Mouse (Mus musculus): ENCODE measurements around the gene Eps15l1. TPM values are rescaled to one million over a fixed set of nuclear protein-coding genes. Genes with fewer than 3 reads are reported as not detected.
A peak's percentile ranks its signal among the peaks of the same experiment; 100 is the strongest.

Gene Eps15l1
- 10 to 100 TPM; 43.2 to 52.4 TPM for polyA plus RNA-seq (2017; shearing (Covaris generic))

GRCm38 (mm10) chr8:72421362-72422335, at the start of gene Eps15l1:
Eps15l1 (minus strand) TSS chr8:72421460.
- peak; percentile 99 for ATAC-seq

DNA sequence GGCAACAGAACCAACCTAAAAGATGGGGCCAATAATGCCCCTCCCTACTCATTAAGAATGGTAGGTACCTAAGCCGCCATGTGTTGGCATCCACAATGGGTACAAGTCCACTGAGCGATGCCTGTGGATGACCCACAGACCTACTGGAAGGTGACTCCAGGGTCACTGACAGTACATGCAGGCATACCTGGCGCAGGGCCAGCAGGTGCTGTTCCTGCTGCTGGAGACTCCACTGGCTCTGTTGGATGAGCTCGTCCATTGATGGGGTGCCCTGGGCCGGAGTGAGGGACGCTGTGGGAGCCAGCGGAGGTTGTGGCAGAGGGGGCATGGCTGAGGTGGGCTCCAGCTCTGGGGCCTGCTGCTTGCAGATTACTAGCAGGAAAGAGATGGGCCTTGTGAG, 49.4 kb upstream of the Eps15l1 start:
- ATAC-seq: no peak

DNA sequence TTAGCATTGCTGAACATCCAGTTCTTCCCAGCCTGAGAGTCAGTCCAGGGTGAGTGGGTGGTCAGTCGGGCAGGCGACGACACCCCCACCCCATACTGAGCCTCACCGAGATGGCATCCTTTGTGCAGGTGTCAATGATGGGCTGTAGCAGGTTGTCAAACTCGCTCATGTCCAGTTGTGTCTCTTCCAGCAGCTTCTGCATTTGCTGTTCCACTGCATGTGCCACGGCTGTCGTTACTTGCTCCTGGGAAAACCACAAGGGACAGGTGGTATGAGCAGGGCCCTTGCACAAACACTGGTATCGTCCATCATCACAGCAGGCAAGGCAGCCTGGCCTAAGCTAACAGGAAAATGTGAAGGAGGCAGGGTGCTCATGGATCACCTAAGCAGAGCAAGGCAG, 48.7 kb upstream of the Eps15l1 start:
- ATAC-seq: no peak

- ATAC-seq: no peak
Observed at GRCm38 (mm10) chr8:72469243-72469642, 48.0 kb upstream of the Eps15l1 start.

GRCm38 (mm10) chr8:72464211-72464610, 43.0 kb upstream of the Eps15l1 start:
- ATAC-seq: no peak

DNA sequence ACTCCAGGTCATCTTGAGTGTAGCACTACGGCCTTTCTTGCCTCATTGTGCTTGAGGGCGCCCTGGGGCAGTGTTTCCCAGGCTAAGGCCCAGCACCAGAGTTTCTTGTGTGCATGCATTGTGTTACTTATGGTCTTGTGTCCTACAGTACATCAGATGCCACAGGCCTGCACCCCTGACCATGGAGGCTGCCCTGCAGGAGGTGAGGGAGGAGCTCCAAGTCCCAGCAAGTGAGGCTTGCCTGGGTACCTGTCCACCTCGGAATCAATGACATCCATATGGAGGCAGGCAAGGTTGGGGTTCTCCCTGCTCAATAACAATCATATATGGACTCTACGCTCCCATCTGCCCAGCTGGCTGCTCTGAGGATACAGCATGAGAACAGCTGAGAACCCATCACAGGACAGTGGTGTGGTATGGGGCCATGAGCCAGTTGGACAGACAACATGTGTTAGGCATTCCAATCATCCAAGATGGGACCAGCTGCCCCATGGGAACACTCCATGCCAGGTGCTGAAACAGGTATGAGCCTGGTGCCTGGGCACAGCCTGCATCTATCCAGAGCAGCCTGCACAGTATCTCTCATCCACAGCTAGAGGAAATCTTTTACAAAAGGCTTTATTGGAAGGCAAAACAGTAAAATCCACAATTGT, 38.7 kb upstream of the Eps15l1 start:
- ATAC-seq: no peak

DNA sequence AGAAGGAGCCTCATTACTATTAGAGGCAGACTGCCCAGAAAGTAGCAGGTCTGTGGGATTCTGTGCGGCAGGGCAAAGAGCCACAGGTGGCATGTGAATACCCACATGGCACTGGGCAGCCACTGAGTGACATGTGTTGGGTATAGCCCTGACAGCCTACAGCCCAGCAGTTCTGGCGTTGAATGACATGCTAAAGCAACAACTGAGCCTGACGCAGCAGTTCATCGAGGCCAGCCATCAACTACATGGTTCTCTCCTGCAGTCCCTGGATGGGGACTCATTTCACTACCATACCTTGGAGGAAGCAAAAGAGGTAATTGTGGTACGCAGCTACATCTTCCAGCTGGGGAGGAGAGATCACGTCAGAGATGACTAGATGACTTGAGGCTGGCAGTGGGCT, 37.2 kb upstream of the Eps15l1 start:
- no peak for ATAC-seq

DNA sequence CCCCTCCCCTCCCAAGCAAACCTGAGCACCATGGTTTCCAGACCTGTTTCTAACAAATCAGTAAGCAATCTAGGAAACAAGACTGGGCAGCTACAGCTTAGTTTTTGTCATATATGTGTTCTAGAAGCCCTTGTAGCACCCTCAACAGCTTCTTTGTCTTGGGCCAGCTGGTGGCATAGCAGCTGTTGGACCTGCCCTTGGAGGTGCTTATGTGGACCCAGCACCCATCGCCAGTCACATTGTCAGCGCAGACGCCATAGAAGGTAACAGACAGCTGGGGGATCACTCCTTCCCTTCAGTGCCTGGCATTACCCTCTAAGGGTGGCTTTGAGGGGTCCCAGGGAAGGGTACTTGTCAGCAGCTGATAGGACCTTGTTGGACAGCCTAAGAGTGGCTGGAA, 36.5 kb upstream of the Eps15l1 start:
- ATAC-seq: no peak

GRCm38 (mm10) chr8:72455317-72455716, 34.1 kb upstream of the Eps15l1 start:
- ATAC-seq: no peak

- no peak for ATAC-seq
Observed at GRCm38 (mm10) chr8:72453904-72454303, 32.6 kb upstream of the Eps15l1 start.

DNA sequence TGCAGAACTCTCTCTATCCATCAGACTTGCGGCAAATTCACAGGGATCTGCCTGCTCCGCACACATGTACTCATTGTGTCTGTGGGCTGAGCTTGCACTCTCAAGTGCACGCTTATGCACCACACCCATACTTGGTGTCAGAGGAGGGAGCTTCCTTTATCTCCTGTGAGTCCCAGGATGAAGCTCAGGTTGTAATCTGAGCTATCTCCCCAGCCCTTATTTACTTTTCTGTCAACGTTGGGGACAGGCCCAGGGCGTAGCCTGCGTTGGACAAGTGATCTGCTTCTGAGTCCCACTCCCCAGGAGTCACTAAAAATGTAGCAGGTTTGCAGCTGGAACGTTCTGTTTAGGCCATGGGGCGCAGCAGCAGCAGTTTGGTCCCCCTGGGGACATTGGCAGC, 30.3 kb upstream of the Eps15l1 start:
- ATAC-seq: no peak

DNA sequence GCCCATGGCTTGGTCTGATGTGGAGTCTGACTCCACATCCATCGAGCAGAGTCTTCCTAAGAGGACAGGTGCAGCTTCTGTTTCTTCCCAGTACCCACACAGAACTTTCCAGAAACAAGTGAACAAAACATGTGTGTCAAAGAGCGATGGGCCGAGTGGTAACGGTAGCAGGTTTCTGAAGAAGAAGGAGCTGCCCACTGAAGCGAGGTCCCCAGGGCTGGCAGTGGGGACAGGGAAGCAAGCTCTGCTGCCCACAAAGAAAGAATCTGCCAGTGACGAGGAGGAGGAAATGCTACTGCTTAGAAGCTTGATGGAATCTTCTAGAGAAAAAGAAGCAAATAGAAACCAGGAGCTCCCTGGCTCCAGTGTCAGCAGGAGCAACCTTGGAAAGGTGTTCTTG, 23.8 kb upstream of the Eps15l1 start:
- no peak for ATAC-seq

DNA sequence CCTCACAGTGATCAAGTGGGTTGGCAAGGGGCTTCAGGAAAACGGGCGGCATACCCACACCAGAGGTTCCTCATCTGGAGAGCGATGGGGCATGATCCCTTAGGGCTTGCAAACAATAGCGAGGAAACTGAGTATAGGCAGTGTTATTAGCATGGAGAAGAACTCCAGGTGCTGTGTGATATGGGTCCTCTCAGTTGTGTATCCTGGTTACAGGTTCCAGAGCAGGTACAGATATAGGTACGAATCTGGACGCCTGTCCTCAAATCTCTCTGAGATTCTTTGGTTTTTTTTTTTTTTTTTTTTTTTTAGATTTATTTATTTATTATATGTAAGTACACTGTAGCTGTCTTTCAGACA, 22.7 kb upstream of the Eps15l1 start:
- peak; percentile 13 for ATAC-seq

GRCm38 (mm10) chr8:72443338-72443993, 22.2 kb upstream of the Eps15l1 start, which contains the start of the genes Calr3 and 1700030K09Rik:
Calr3 (minus strand) TSS chr8:72443870.
1700030K09Rik (plus strand) TSS chr8:72443880.
- peak; percentile 100 for ATAC-seq

- no peak for ATAC-seq
Observed at GRCm38 (mm10) chr8:72438248-72439015, 17.2 kb upstream of the Eps15l1 start.

DNA sequence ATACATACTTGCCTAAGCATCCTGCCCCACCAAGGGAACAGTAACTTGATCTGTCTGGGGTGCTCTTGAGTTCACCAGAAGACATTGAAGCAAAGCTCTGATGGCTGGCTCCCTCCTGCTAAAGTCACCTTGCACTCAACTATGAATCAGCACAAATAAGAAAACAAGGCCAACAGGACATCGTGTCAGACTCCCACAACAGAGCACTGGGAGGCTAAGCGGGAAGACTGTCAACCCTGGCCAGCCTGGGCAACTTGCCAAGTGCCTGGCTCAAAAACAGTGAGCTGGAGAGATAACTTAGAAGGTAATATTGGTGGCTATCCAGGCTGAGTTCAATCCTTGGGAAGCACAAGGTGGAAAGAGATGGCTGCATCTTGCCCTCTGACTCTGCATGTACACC, 13.7 kb upstream of the Eps15l1 start:
- ATAC-seq: no peak

DNA sequence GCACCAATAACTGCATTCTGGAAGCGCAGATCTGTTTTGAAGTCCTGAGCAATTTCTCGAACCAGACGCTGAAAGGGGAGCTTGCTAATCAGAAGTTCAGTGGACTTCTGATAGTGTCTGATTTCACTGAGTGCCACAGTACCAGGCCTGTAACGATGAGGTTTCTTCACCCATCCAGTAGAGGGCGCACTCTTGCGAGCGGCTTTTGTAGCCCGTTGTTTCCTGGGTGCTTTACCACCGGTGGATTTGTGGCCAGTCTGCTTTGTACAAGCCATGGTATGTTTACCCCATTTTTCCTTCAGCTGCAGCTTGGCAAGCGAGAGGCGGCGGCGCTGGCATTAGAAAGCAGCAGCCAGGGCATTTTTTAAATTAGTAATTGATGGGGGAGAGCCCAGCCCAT, 8.4 kb upstream of the Eps15l1 start:
- no peak for ATAC-seq

- no peak for ATAC-seq
Observed at GRCm38 (mm10) chr8:72422926-72423325, 1.7 kb upstream of the Eps15l1 start.

DNA sequence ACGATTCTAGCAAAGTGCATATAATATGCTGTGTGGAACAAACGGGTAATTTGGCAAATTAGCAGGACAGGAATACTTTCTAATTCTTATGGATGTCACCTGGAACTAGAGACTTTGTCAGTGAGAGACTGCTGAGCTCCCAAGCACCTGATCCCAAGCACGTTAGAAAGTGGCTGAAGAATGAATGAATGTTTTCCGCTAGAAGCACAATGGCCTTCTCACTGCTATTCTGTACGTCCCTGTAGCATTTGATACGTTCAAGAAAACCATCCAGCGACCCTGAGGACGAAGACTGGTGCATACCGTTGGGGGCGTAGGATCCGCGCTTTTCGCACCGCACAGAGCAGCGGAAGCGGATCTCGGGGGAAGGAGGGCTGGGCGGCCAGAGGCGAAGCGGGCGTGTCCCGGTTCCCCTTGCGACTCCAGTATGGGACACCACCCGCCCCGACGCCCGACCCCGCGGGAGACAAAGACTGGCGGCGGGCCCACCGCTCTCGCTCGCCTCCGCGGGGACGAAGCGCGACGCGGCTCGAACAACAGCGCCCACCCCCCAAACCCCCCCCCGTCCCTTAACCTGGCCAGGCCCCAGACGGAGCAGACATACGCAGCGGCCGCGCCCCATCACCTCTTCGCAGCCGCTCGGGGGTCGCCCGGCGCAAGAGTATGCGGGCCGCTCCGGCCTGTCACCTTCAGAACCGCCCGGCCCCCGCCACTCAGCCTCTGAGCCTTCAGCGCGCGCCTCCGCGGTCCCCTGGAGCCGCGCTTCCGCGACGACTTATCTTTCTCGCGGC, 494 bp downstream of the Eps15l1 start:
- ATAC-seq: no peak

GRCm38 (mm10) chr8:72418073-72418472, 3.2 kb downstream of the Eps15l1 start:
- no peak for ATAC-seq

DNA sequence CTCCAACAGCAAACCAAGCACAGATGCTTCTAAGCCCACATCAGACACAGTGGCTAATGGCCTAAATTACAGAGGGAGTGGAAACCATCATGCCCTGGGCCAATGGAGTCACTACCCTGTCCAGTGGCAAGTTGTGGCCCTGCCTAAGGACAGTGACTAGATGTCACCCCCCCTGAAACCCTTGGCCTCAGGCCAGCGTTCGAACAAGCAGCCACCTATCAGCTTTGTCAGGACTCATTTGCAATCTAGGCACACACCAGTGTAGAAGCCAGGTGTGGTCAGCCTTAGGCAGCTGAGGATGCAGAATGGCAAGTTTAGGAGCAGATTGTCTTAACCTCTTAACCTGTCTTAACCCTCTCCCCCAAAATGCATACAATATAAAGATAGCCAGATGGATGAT, 6.0 kb downstream of the Eps15l1 start:
- no peak for ATAC-seq

DNA sequence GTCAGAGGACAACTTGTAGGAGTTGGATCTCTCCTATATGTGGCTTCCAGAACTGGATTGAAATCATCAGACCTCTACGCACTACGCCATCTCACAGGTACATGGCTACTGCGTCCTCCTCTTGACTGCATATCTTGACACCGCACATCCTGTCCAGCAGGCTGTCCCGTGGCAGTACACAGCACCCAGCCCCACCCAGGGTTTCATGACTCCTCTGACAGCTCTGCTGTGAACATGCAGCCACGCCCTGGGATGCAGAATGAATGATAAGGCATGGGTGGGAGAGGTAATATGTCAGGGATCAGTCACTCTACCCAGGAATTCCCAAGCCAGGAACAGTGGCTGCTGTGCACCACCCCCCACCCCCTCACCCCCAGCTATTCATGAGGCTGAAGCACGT, 7.4 kb downstream of the Eps15l1 start:
- ATAC-seq: no peak

Data from activated CD4-positive, CD25-positive, alpha-beta regulatory T cell, adult 4 months (primary cell).